Mouse (Mus musculus) kidney, postnatal 0 days (tissue): ENCODE measurements at regions not wholly inside any gene's neighbourhood (a gene's known extent, or its start where the extent isn't known, plus 50 kb on each side); places are given as distances from the start of the nearest gene placed in this dataset.

ENCODE experiments used
- ATAC-seq: fragments of 200-750 bp; cut with Nextera tagmentation; replicated peaks from 2 replicates; pipeline ENCODE4 v1.8.0; 2017; ENCODE audit warnings: low read depth, moderate number of reproducible peaks, moderate TSS enrichment, moderate library complexity; ENCODE audit not compliant: low FRiP score
- DNase-seq: peaks from one replicate; pipeline ENCODE4 v3.0.0-alpha.2; 2016; ENCODE audit warnings: low spot score
- H3K27ac ChIP-seq: fragments of 300-500 bp; sonication (generic); 2 replicates; pipeline ENCODE4 v1.5.1; 2014; ENCODE audit warnings: mild to moderate bottlenecking
- H3K27me3 ChIP-seq: fragments of 300-500 bp; sonication (generic); 2 replicates; pipeline ENCODE4 v1.6.1; 2014; ENCODE audit warnings: low read length, mixed read lengths; ENCODE audit not compliant: insufficient read depth
- H3K36me3 ChIP-seq: fragments of 300-500 bp; sonication (generic); 2 replicates; pipeline ENCODE4 v1.6.1; 2014; ENCODE audit warnings: low read length, mixed read lengths; ENCODE audit not compliant: insufficient read depth
- H3K4me1 ChIP-seq: fragments of 300-500 bp; sonication (generic); replicated peaks from 2 replicates; pipeline ENCODE4 v1.6.1; 2014; ENCODE audit warnings: antibody characterized with exemption, low read length, mixed read lengths; ENCODE audit not compliant: insufficient read depth
- H3K4me2 ChIP-seq: fragments of 300-500 bp; sonication (generic); 2 replicates; pipeline ENCODE4 v1.6.1; 2014; ENCODE audit warnings: mild to moderate bottlenecking, low read length, moderate library complexity, mixed read lengths
- H3K4me3 ChIP-seq: fragments of 300-500 bp; sonication (generic); replicated peaks from 2 replicates; pipeline ENCODE4 v1.5.1; 2014; ENCODE audit warnings: low read depth, low read length
- H3K9ac ChIP-seq: fragments of 300-500 bp; sonication (generic); 2 replicates; pipeline ENCODE4 v1.6.1; 2014; ENCODE audit warnings: low read depth, low read length
- H3K9me3 ChIP-seq: fragments of 300-500 bp; sonication (generic); replicated peaks from 2 replicates; pipeline ENCODE4 v1.6.1; 2016; ENCODE audit warnings: low read length, inconsistent platforms, mixed read lengths
- CTCF ChIP-seq: IDR thresholded peaks from 2 replicates; pipeline ENCODE4 v1.5.1; 2016; ENCODE audit warnings: antibody characterized with exemption, low read depth, mild to moderate bottlenecking, moderate library complexity
- WGBS: fragments of 180-500 bp; shearing (Covaris S2); extraction: QIAGEN DNeasy Blood & Tissue Kit; methylation state at CpG from one replicate; pipeline ENCODE4 v1.1.7; 2014; 5-methylcytosine and 5-hydroxymethylcytosine counted together

- no peak overlapping the region for H3K4me2 ChIP-seq
- ATAC-seq (no peak), DNase-seq (no peak)
- H3K36me3 ChIP-seq, result no peaks in the 10 kb centered on the region
- H3K4me1 ChIP-seq, result no peaks in the 10 kb centered on the region
- 70% methylated on average over 6 of the region's 6 CpGs for WGBS
- H3K27ac ChIP-seq, result no peak overlapping the region
- no peak overlapping the region for H3K4me3 ChIP-seq
- no peak overlapping the region for H3K9ac ChIP-seq
- no peaks in the 10 kb centered on the region for H3K9me3 ChIP-seq
- no peaks in the 10 kb centered on the region for H3K27me3 ChIP-seq
- no peak for TF ChIP-seq CTCF
Measured at GRCm38 (mm10) chr15:102862374-102862773, 58.5 kb upstream of the Hoxc13 start.

- DNase-seq (no peak), ATAC-seq (no peak)
- no peak for TF ChIP-seq CTCF
- WGBS, result 87% methylated on average over 3 of the region's 3 CpGs
- Histone ChIP-seq H3K36me3 (no peaks in the 10 kb centered on the region), H3K9ac (no peak overlapping the region), H3K4me2 (no peak overlapping the region), H3K27ac (no peak overlapping the region), H3K4me3 (no peak overlapping the region), H3K27me3 (no peaks in the 10 kb centered on the region), H3K4me1 (no peaks in the 10 kb centered on the region), H3K9me3 (no peaks in the 10 kb centered on the region)
Measured at GRCm38 (mm10) chr15:102866788-102867187, 54.1 kb upstream of the Hoxc13 start.
